Mouse (Mus musculus) large intestine, adult 2 months (tissue): ENCODE results near the gene Fbln1. TPM values are rescaled to one million over a fixed set of nuclear protein-coding genes. Genes with fewer than 3 reads are reported as not detected.

ENCODE experiments used
- DNase-seq: peaks from one replicate; pipeline ENCODE4 v3.0.0-alpha.2; 2012; ENCODE audit warnings: low read depth, low spot score
- WGBS: fragments of 180-500 bp; shearing (Covaris S2); methylation state at CpG from one replicate; pipeline ENCODE4 v1.1.7; 2018; 5-methylcytosine and 5-hydroxymethylcytosine counted together
- polyA plus RNA-seq: library from polyadenylated mRNA; depleted of rRNA; stranded (reverse); fragments of >200 nt; gene quantifications from 2 replicates; pipeline ENCODE4 v1.2.3, GENCODE M21; 2012

The Fbln1 gene
- polyA plus RNA-seq, 1 experiment, result 85.1 TPM

DNA sequence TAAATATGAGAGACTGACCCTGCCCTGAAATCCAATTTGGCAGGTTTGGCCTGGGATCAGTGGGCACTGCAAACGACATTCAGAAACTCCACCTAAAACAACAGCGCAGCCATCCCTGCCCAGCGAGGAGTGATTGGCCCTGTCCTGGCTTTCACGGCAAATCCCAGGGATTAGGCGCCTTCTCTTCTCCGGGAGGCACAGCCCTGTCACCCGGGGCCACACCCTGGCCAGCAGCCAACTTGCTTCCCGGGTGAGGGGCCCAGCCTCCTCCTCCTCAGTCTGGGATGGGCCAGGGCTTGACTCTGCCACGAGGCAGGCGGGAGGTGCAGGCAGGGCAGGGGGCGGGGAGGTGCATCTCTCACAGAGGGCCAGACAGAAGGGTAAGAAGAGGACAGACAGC, 67.2 kb downstream of the Fbln1 start:
- 34% methylated on average over 11 of the region's 11 CpGs for WGBS
- DNase-seq, result no peak

GRCm38 (mm10) chr15:85277221-85277620, 71.5 kb downstream of the Fbln1 start:
- WGBS, result 48% methylated on average over 8 of the region's 8 CpGs
- DNase-seq, result no peak

DNA sequence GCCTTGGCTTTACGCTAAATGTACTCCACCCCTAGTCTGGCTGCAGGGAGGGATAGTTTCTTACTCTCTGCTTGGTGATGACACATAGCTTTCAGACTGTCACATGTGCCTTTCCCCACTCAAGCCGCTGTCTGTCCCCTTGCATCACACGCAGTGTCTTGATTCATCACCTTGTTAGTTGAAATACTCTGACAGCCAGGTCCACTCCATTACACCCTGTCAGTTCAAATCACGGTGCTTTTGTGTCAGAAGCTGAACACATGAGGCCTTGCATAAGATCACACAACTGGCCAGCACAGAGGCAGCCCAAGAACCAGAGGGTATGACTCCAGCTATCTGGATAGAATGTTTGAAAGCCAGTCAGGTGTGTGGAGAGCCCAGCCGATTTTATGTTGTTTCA, 73.2 kb downstream of the Fbln1 start:
- 91% methylated on average over 5 of the region's 5 CpGs for WGBS
- DNase-seq, result no peak

GRCm38 (mm10) chr15:85282021-85282420, 76.3 kb downstream of the Fbln1 start:
- DNase-seq, result no peak
- 61% methylated on average over 5 of the region's 5 CpGs for WGBS

DNA sequence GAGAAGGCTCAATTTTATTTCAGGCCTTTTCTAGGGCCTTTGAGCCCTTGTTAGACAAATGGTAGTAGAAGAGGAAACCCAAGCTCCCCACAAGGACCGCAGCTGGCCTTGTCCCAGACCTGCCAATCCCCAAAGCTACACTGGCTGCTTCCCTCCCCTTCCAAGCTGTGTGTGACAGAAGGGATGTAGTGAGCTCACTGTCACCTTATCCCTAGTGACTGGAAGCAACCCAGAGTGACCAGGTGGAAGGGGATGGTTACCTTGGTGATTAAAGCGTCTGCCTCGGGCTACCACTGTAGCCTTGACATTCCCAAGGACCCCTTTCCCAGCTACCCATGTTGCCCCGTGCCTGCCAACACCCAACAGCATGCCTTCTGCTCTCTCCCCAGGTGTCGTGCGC, 78.9 kb downstream of the Fbln1 start:
- WGBS, result 90% methylated on average over 6 of the region's 6 CpGs
- DNase-seq, result no peak

DNA sequence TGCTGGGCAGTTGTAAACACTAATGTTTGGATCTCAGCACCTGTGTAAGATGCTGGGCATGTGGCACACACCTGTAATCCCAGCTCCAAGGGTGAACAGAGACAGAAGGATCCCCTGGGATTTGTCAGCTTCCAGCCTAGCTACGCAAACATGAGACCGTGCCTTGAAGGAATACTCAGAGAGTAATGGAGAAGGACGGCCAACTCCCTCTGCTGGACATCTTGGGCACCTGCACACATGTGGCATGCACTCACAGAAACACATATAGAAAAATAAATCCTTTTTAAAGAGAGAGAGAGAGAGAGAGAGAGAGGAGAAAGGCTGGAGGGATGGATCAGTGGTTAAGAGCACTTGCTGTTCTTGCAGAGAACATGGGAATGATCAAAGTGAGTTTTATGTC, 88.9 kb downstream of the Fbln1 start:
- 94% methylated on average over 3 of the region's 3 CpGs for WGBS
- no peak for DNase-seq

DNA sequence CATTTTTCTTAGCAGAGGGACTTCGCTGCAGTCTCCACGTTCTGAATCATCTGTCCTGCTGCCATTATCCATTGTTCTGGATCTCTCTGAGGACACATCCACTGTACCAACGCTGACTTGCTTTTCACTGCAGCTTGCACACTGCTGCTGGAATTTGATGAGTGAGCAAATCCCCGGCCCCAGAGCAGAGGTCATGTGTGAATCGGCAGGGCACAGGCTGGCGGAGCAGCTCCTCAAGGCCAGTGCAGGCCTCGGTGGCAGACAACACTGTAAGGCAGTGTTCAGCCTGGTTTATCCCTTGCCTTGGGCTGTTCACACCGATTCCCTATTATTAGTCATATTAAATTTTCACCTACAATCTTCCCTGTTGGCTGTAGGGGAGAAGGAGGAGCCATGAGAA, 89.8 kb downstream of the Fbln1 start:
- WGBS, result 68% methylated on average over 8 of the region's 8 CpGs
- DNase-seq, result no peak

GRCm38 (mm10) chr15:85295977-85296376, 90.2 kb downstream of the Fbln1 start:
- DNase-seq, result no peak
- WGBS, result 67% methylated on average over 2 of the region's 2 CpGs

GRCm38 (mm10) chr15:85296538-85296937, 90.8 kb downstream of the Fbln1 start:
- no peak for DNase-seq
- 60% methylated on average over 3 of the region's 3 CpGs for WGBS

- 17% methylated on average over 17 of the region's 17 CpGs for WGBS
- DNase-seq, result peak; percentile 3
Measured at GRCm38 (mm10) chr15:85298167-85298781, 92.5 kb downstream of the Fbln1 start.

GRCm38 (mm10) chr15:85298946-85299345, 93.2 kb downstream of the Fbln1 start:
- WGBS, result 81% methylated on average over 9 of the region's 9 CpGs
- DNase-seq, result no peak

- DNase-seq, result no peak
- WGBS, result 83% methylated on average over 4 of the region's 4 CpGs
Measured at GRCm38 (mm10) chr15:85303241-85303640, 97.5 kb downstream of the Fbln1 start.

DNA sequence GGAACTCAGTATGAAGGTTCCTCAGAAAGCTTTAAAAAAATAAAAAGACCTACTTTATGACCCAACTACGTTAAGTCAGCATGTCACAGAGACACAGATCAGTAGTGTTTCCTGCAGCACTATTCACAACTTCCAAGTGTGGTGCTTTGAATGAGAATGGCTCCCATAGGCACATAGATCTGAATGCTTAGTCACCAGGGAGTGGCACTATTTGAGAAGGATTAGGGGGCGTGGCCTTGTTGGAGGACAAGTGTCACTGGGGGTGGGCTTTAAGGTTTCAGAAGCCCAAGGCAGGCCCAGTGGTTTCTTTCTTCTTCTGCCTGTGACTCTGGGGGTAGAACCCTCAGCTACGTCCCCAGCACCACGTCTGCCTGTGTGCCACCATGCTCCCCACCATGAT, 98.2 kb downstream of the Fbln1 start:
- DNase-seq, result no peak
- 88% methylated on average over 4 of the region's 4 CpGs for WGBS

DNA sequence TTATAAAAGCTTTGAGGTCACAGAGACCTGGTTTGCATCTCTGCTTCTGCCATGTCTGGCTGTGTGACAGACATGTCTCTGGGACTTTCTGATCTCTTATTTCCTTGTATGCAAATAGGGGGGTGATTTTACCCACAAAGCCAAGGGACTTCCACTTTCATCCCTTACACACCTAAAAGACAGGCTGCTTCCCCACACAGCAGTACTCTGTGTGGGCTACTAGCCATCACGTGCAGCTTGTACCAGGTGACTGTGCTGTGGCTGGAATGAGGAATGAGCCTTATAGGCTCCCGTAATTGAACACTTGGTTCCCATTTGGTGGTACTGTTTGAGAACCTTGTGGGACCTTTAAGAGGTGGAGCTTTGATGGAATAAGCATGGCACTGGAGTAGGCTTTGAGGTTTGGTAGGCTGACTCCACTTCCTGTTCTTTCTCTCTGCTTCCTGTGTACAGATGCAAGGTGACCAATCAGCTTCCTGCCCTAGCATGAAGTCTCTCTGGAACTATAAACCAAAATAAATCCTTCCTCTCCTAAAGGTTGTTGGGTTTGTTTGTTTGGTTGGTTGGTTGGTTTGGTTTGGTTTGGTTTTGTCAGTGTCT, 101.4 kb downstream of the Fbln1 start:
- DNase-seq, result no peak
- WGBS, result 92% methylated on average over 2 of the region's 2 CpGs

- 40% methylated on average over 10 of the region's 10 CpGs for WGBS
- no peak for DNase-seq
Measured at GRCm38 (mm10) chr15:85311058-85311657, 105.4 kb downstream of the Fbln1 start.

GRCm38 (mm10) chr15:85315378-85316025, 109.8 kb downstream of the Fbln1 start:
- no peak for DNase-seq

GRCm38 (mm10) chr15:85316342-85317140, 110.8 kb downstream of the Fbln1 start:
- 35% methylated on average over 14 of the region's 14 CpGs for WGBS
- DNase-seq, result no peak

More at GRCm38 (mm10) chr15:85315378-85316025, 109.8 kb downstream of the Fbln1 start:
- WGBS, result 40% methylated on average over 13 of the region's 13 CpGs

GRCm38 (mm10) chr15:85319924-85320668, 114.3 kb downstream of the Fbln1 start:
- no peak for DNase-seq
- 74% methylated on average over 11 of the region's 11 CpGs for WGBS

GRCm38 (mm10) chr15:85323214-85323613, 117.5 kb downstream of the Fbln1 start:
- WGBS, result 79% methylated on average over 4 of the region's 4 CpGs
- no peak for DNase-seq
